Mouse (Mus musculus) right cerebral cortex, postnatal 14 days (tissue): ENCODE data around the gene Recql5.
A peak's percentile ranks its signal among the peaks of the same experiment; 100 is the strongest.

Experiments
- DNase-seq: peaks from one replicate; pipeline ENCODE4 v3.0.0; 2022

Gene Recql5

GRCm38 (mm10) chr11:115933108-115933746, at the start of gene Recql5, which contains the start of gene Sap30bp:
Gene Recql5 (minus strand): TSS chr11:115933477.
Gene Sap30bp (plus strand): TSS chr11:115933282.
- DNase-seq = peak; percentile 96

- DNase-seq = no peak
Observed at GRCm38 (mm10) chr11:115982472-115982871, 49.2 kb upstream of the Recql5 start.

- no peak for DNase-seq
Observed at GRCm38 (mm10) chr11:115975544-115975943, 42.3 kb upstream of the Recql5 start.

- no peak for DNase-seq
Observed at GRCm38 (mm10) chr11:115975083-115975420, 41.8 kb upstream of the Recql5 start.

- no peak for DNase-seq
Observed at GRCm38 (mm10) chr11:115974309-115975082, 41.2 kb upstream of the Recql5 start, which contains the start of gene Itgb4. Gene Itgb4 (plus strand): TSS chr11:115974709.

GRCm38 (mm10) chr11:115971016-115971415, 37.7 kb upstream of the Recql5 start:
- DNase-seq = no peak

GRCm38 (mm10) chr11:115970006-115970673, 36.9 kb upstream of the Recql5 start:
- no peak for DNase-seq

- no peak for DNase-seq
Observed at GRCm38 (mm10) chr11:115968731-115969405, 35.6 kb upstream of the Recql5 start.

- DNase-seq = no peak
Observed at GRCm38 (mm10) chr11:115964977-115965604, 31.8 kb upstream of the Recql5 start.

GRCm38 (mm10) chr11:115962651-115963412, 29.6 kb upstream of the Recql5 start:
- no peak for DNase-seq

GRCm38 (mm10) chr11:115959018-115959417, 25.7 kb upstream of the Recql5 start:
- no peak for DNase-seq

- no peak for DNase-seq
Observed at GRCm38 (mm10) chr11:115957971-115958370, 24.7 kb upstream of the Recql5 start.

GRCm38 (mm10) chr11:115956453-115956852, 23.2 kb upstream of the Recql5 start:
- DNase-seq = no peak

- no peak for DNase-seq
Observed at GRCm38 (mm10) chr11:115955195-115955858, 22.1 kb upstream of the Recql5 start.

GRCm38 (mm10) chr11:115954712-115955111, 21.4 kb upstream of the Recql5 start:
- no peak for DNase-seq

GRCm38 (mm10) chr11:115950719-115951118, 17.4 kb upstream of the Recql5 start:
- DNase-seq = no peak

GRCm38 (mm10) chr11:115948316-115948715, 15.0 kb upstream of the Recql5 start:
- DNase-seq = no peak

- DNase-seq = no peak
Observed at GRCm38 (mm10) chr11:115946221-115946828, 13.0 kb upstream of the Recql5 start.

- no peak for DNase-seq
Observed at GRCm38 (mm10) chr11:115945247-115945646, 12.0 kb upstream of the Recql5 start.

GRCm38 (mm10) chr11:115941980-115942379, 8.7 kb upstream of the Recql5 start:
- no peak for DNase-seq
